In the genomic region with DNA sequence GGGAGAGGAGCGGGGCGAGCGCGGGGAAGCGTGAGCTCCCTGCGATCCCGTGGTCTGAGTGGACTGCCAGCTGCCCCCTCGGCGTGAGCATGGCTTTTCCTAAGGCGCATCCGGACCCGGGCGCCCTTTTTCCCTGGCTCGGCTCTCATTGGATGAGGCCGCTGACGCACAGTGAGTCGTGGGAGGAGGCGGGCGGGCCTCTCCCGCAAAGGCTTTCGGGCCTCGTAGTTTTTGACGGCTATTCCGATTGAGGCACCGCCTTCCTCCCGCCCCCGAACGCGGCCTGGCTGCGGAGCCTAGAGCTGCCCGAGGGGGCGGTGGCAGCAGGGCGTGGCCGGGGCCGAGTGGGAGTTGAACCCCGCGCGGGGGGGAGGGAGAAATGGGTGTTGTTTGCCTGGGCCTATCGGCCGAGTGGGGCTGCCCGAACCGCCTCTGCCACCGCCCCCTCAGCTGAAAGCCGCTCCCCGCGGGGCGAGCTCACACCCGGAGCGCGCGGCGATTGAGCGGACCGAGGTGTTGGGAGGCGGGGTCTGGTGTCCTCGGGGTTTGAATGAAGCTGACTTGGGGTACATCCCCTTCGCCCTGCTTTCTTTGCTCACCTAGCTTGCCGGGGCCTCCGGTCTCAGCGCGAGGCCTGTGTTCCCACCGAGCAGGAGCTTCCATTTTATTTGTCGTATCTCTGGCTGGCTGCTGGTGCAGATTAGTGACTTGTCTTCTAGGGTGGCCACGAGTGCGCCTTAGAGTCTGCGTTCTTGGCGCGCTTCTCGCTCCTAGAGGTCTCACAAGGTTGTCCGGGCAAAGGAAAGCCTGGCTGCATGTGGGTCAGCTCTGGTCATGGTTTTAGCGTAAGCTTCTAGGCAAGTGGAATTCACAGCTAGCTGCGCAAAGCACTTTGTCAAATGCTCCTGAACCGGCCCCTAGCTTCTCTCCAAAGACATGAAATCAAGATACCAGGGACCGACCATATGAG, we compare ENCODE assay signal across 8 mouse cellular contexts. TPM values are rescaled to one million over a fixed set of nuclear protein-coding genes. Genes with fewer than 3 reads are reported as not detected.
DNase-seq lines count a peak whose midpoint lies in the region; ATAC-seq lines count a peak whose summit lies in the region.

No protein-coding gene starts in this region.

- no peaks in the 10 kb centered on the region for H3K9me3 ChIP-seq in hindbrain, embryonic 11.5 days (ENCODE audit: control insufficient read depth, low read length)

- peaks cover 3% of the 10 kb centered on the region; the same call in 1 of the 2 replicates for H3K4me1 ChIP-seq in hindbrain, embryonic 11.5 days (replicated peaks; ENCODE audit: control insufficient read depth, insufficient read depth, low read length)

- DNase-seq in Muller cell, postnatal 12 days (ENCODE audit: inconsistent ontology term), result peak; percentile 100
- peak; percentile 100 for DNase-seq in cerebellum, adult 9-11 months
- peak; percentile 97 to 98 for DNase-seq in frontal cortex, adult 2 months (ENCODE audit: extremely low spot score in 1 of 2, low spot score in 1 of 2)
- DNase-seq in hindbrain, embryonic 11.5 days (ENCODE audit: low spot score), result peak; percentile 98
- peak; percentile 97 to 99 for DNase-seq in layer of hippocampus, postnatal 10 days (ENCODE audit: low spot score in 2 of 2)
- peak; percentile 100 for DNase-seq in lung, postnatal 10 days
- DNase-seq in ovary, postnatal 36 days (ENCODE audit: low spot score), result peak; percentile 100
- DNase-seq in thymus, postnatal 25 days, result peak; percentile 99

- peak overlapping the region; percentile 65 for H3K4me2 ChIP-seq in hindbrain, embryonic 11.5 days (replicated peaks; ENCODE audit: low read depth, low read length)

- H3K4me3 ChIP-seq in hindbrain, embryonic 11.5 days (ENCODE audit: low read depth, low read length), result peak overlapping the region; percentile 87

- no peaks in the 10 kb centered on the region for H3K27me3 ChIP-seq in hindbrain, embryonic 11.5 days (ENCODE audit: control insufficient read depth, insufficient read depth, low read length)

- WGBS in hindbrain, embryonic 11.5 days, result under 1% methylated on average over 65 of the region's 74 CpGs

- no peaks in the 10 kb centered on the region for H3K36me3 ChIP-seq in hindbrain, embryonic 11.5 days (ENCODE audit: control insufficient read depth, insufficient read depth, low read length)

- peak; percentile 92 for ATAC-seq in hindbrain, embryonic 11.5 days (ENCODE audit: low FRiP score)

- peak overlapping the region; percentile 82 for H3K9ac ChIP-seq in hindbrain, embryonic 11.5 days (ENCODE audit: low read depth, low read length)

- H3K27ac ChIP-seq in hindbrain, embryonic 11.5 days (ENCODE audit: low read depth, low read length), result peak overlapping the region; percentile 97

RNA-seq across cellular contexts. Expression of a gene that starts 0.9 kb away (rescaled TPM):
- 12.5 and 13.0 TPM in 2 replicates for polyA plus RNA-seq in frontal cortex, adult 2 months (2012; rRNA removed)
- polyA plus RNA-seq in hindbrain, embryonic 11.5 days (2014; fragmentation: Nextera tagmentation; extraction: Ambion mirVana), result 16.8 and 21.3 TPM in 2 replicates
- total RNA-seq in layer of hippocampus, postnatal 10 days (2021), result 10 to 100 TPM; 22.0 to 28.9 TPM

Comparison
In these comparisons a context has a peak if more than half of its experiments do, and no peak if none do; other contexts are left out.
1. Peak in every context shown above with its lines: DNase-seq, ATAC-seq, H3K4me3 ChIP-seq and H3K27ac ChIP-seq.